Mouse (Mus musculus): ENCODE measurements at regions not wholly inside any gene's neighbourhood (a gene's known extent, or its start where the extent isn't known, plus 50 kb on each side); places are given as distances from the start of the nearest gene placed in this dataset.

GRCm38 (mm10) chr9:46738634-46739033, 259.9 kb upstream of the Gm4791 start:
- intact Hi-C loops (cut with DNase I) = loop anchor here (5.0 to 10.0 kb wide), 3 partner anchors 74 to 796 kb away; partner anchors contain the start of gene Cadm1
- DNase-seq = peak in 1 of 2 experiments; percentile 5

DNA sequence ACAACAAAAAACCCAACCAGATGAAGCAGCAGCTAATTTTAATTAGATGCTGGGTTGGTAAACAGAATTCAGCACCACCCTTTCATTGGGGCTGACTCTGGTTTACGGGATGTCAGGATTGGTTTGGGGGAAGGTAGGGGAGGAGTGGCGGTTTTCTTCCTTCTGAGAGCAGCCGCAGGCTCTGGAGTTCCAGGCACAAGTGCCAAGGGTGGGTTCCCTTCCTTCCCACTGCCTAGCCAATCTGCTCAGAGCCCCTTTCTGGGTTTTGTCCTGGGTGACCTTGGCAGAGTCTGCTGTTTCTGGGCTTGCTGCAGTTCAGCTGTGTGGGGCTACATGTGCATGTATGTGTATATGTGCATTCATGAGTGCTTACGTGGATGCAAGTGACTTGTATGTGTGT, 260.5 kb upstream of the Gm4791 start:
- intact Hi-C loops (cut with DNase I) = loop anchor here (5.0 to 10.0 kb wide), 3 partner anchors 74 to 797 kb away; partner anchors contain the start of gene Cadm1
- no peak for DNase-seq

- intact Hi-C loops (cut with DNase I) = loop anchor here (5.0 to 10.0 kb wide), 3 partner anchors 75 to 797 kb away; partner anchors contain the start of gene Cadm1
- no peak for DNase-seq
These were observed 261.1 kb upstream of the Gm4791 start for GRCm38 (mm10) chr9:46737446-46737845.

- intact Hi-C loops (cut with DNase I) = loop anchor here (5.0 to 10.0 kb wide), 3 partner anchors 76 to 799 kb away; partner anchors contain the start of gene Cadm1
- DNase-seq = peak in 1 of 2 experiments; percentile 3
These were observed 262.3 kb upstream of the Gm4791 start for GRCm38 (mm10) chr9:46736232-46736631.

GRCm38 (mm10) chr9:46735664-46736067, 262.9 kb upstream of the Gm4791 start:
- intact Hi-C loops (cut with DNase I) = loop anchor here (1.0 to 10.0 kb wide), 6 partner anchors 77 to 1523 kb away; partner anchors contain the start of gene Cadm1
- peak; percentile 88 to 93 for DNase-seq

GRCm38 (mm10) chr9:46728465-46728864, 270.1 kb upstream of the Gm4791 start:
- intact Hi-C loops (cut with DNase I) = no loop called here
- DNase-seq = no peak

- no peak for DNase-seq
- intact Hi-C loops (cut with DNase I) = no loop called here
These were observed 274.3 kb upstream of the Gm4791 start for GRCm38 (mm10) chr9:46724231-46724630.

- DNase-seq = no peak
- intact Hi-C loops (cut with DNase I) = no loop called here
These were observed 285.1 kb upstream of the Gm4791 start for GRCm38 (mm10) chr9:46713415-46713814.

- intact Hi-C loops (cut with DNase I) = no loop called here
- no peak for DNase-seq
These were observed 294.2 kb upstream of the Gm4791 start for GRCm38 (mm10) chr9:46704151-46704905.

- intact Hi-C loops (cut with DNase I) = no loop called here
These were observed 294.9 kb upstream of the Gm4791 start for GRCm38 (mm10) chr9:46703674-46704073.

GRCm38 (mm10) chr9:46702901-46703636, 295.5 kb upstream of the Gm4791 start:
- intact Hi-C loops (cut with DNase I) = no loop called here
- no peak for DNase-seq

More at GRCm38 (mm10) chr9:46703674-46704073, 294.9 kb upstream of the Gm4791 start:
- DNase-seq = no peak

DNA sequence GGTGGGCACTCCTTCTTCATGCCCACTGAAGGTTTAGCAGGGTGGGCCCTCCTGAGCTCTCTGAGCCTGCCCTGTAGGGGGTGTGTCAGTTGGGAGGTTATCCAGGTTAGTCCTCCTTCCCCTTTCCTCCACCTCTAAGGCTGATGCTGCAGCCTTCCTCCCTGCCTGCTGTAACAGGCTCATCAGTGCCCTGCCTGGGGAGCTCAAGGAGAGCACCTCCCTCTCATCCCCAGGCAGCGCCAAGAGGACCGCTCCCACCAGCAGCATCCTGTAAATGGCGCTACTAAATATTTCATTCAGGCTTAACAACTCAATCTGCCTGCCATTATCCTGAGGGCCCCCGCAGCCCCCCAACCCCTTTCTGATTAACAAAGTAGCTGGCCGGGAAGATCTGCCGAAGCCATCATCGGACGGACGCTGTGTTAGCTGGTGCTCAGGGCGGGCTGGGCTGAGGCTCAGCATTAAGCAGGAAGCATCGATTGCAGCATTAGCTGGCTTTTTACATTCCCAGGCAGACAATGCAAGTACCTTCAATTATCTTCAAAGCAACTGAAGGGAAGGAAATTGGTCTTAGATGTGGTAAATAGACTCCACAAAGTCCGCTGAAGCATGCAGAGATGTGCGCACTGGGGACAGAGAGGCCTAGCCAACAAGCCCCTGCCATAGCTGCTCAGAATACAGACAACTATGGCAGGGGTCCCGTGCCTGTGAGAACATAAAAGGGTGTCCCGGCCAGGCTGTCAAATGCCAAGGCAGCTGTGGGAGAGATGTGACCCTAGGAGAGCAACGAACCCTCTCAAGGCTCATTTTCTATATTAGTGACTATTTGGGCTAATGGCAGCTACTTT, 296.3 kb upstream of the Gm4791 start:
- intact Hi-C loops (cut with DNase I) = no loop called here
- no peak for DNase-seq

DNA sequence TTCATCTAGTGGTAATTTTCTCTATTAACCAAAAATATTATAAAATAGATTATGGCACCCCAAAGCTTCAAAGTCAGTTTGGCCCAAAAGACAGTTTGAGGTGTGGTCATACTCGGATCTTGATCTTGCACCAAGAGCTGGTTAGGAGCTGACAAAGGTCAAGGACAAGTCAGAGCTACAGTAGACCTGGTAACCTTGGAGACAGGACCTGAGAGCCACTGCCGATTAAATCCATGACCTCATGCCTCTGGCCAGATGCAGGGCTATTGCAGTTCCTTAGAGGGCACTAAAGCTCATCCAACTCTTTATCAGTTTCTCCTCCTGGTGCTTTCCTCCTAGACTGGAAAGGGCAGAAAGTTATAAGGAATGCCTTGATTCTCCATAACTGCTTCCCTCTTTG, 302.4 kb upstream of the Gm4791 start:
- intact Hi-C loops (cut with DNase I) = no loop called here
- no peak for DNase-seq

DNA sequence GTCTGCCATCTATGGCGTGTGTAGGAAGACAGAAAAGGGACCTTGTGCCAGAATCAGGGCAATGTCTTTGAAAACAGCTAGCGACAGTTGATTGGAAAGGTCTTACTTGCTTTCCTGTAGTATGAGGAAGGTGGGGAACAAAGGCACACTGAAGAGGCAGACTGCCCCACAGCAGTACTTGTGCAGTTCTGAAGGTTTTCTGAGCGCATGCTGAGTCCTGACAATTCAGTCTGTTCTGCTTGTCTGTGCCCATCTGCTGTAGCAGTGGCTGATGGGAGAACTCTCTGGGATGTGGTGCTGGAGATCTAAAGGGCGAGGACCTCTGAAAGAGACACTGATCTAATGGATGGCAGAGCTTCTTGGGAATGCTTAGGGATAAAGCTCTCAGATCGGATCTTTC, 309.2 kb upstream of the Gm4791 start:
- no peak for DNase-seq
- intact Hi-C loops (cut with DNase I) = no loop called here

DNA sequence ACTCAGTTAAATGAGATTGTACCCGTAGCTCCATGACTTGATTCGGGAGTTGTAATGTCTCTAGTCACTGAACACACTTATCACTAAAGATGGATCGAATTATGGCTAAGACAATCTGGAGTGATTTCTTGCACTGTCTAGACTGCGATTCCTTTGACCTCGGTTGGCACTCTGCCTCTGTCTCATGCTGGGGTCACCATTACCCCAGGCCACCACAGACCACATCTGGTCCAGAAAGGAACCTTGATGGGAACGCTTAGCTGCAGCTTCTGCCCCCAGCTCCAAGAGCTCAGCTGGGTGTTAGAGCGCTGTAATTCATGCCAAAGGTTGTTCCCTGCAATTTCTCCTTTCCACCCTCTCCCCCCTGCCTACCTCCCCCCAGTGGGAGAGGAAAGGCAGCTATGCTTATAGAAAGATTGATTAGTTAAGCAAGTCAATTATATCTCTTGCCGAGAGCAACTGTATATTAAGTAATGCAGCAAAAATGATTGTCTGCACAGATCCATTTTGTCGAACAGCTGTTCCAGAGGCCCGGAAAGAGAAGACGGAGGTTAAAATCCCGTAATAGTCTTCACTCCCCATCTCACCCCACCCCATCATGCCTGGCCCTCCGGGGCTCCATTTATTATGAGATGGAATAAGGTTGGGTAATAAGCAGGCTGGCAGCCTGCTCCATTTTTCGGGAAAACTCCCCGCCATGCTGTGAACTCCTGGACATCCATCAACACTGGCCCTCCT, 314.3 kb upstream of the Gm4791 start:
- intact Hi-C loops (cut with DNase I) = no loop called here

GRCm38 (mm10) chr9:46672050-46672449, 326.5 kb upstream of the Gm4791 start:
- no peak for DNase-seq
- intact Hi-C loops (cut with DNase I) = no loop called here

More for the DNA sequence above, 314.3 kb upstream of the Gm4791 start:
- no peak for DNase-seq

- intact Hi-C loops (cut with DNase I) = no loop called here
- no peak for DNase-seq
These were observed 334.6 kb upstream of the 4931429L15Rik start for GRCm38 (mm10) chr9:46654422-46654821.

- intact Hi-C loops (cut with DNase I) = no loop called here
- no peak for DNase-seq
These were observed 327.6 kb upstream of the 4931429L15Rik start for GRCm38 (mm10) chr9:46647238-46647922.

DNA sequence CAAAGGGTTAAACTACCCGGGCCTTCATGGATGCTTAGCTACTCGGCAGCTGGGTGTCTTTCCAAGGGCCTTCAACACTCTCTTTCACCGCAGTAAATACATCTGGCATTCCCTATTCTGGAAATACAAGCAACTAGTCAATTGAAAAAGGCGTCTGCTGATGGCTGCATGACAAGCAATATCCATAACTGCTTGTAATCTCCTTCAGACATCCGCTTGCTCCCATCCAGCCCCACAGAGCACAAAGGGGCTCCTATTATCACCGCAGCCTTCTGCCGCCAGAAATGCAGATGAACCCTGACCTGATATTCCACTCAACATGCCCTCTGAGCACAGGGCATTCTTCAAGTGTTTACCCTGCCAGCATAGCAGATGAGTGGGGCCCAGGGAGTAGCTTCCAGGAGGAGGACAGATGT, 325.7 kb upstream of the 4931429L15Rik start:
- intact Hi-C loops (cut with DNase I) = no loop called here

More for the DNA sequence above, 325.7 kb upstream of the 4931429L15Rik start:
- DNase-seq = no peak
